Comparison of ENCODE assay signal across 8 mouse cellular contexts in genomic region chr6:140193084-140193939, GRCm38 (mm10).
A peak's percentile ranks its signal among the peaks of the same experiment; 100 is the strongest.
DNase-seq lines count a peak whose midpoint lies in the region; ATAC-seq and TF ChIP-seq lines count a peak whose summit lies in the region.

No protein-coding gene starts in this region.

- no peak for TF ChIP-seq CTCF in left cerebral cortex, adult 2 months (IDR thresholded peaks at IDR 0.05)
- TF ChIP-seq CTCF in liver, postnatal 0 days (IDR thresholded peaks at IDR 0.05; ENCODE audit: low read depth), result no peak
- TF ChIP-seq CTCF in lung, postnatal 0 days (IDR thresholded peaks at IDR 0.05), result no peak

- peak; percentile 42; the same call in 1 of the 2 replicates for ATAC-seq in lung, embryonic 15.5 days (ENCODE audit: borderline replicate concordance, extremely low read depth, low FRiP score, low TSS enrichment)
- no peak for ATAC-seq in embryonic facial prominence, embryonic 13.5 days (ENCODE audit: insufficient number of reproducible peaks, insufficient read depth, low FRiP score, low TSS enrichment, low read depth)
- 0 out of 2 replicates have a peak, but pooled peaks have one; percentile 37 for ATAC-seq in heart, embryonic 16.5 days (replicated peaks; ENCODE audit: extremely low read depth, insufficient read depth, low FRiP score)
- ATAC-seq in liver, postnatal 0 days, result no peak
- ATAC-seq in lung, postnatal 0 days, result no peak

- 43% methylated on average over 9 of the region's 9 CpGs for WGBS in lung, embryonic 15.5 days
- 25% methylated on average over 9 of the region's 9 CpGs for WGBS in embryonic facial prominence, embryonic 13.5 days
- WGBS in heart, embryonic 16.5 days, result 35% methylated on average over 9 of the region's 9 CpGs
- WGBS in liver, postnatal 0 days (ENCODE audit: insufficient replicate concordance), result 50% methylated on average over 9 of the region's 9 CpGs
- 38% methylated on average over 9 of the region's 9 CpGs for WGBS in lung, postnatal 0 days

- DNase-seq in lung, postnatal 14 days, result no peak
- DNase-seq in left cerebral cortex, adult 2 months (ENCODE audit: extremely low spot score in 1 of 2, low spot score in 2 of 2), result peak in 1 of 2 experiments; percentile 28
- peak; percentile 10 for DNase-seq in retina, postnatal 1 day
- no peak for DNase-seq in liver, postnatal 0 days
- no peak for DNase-seq in lung, postnatal 0 days (ENCODE audit: low spot score)

- no peak overlapping the region for H3K4me3 ChIP-seq in lung, embryonic 15.5 days
- no peak overlapping the region for H3K4me3 ChIP-seq in embryonic facial prominence, embryonic 13.5 days
- no peak overlapping the region for H3K4me3 ChIP-seq in heart, embryonic 16.5 days (ENCODE audit: low read length)
- H3K4me3 ChIP-seq in left cerebral cortex, adult 2 months, result no peak overlapping the region
- no peak overlapping the region for H3K4me3 ChIP-seq in liver, postnatal 0 days (ENCODE audit: low read depth, low read length)
- no peak overlapping the region for H3K4me3 ChIP-seq in lung, postnatal 0 days (ENCODE audit: low read depth, low read length)

- no peak overlapping the region for H3K9ac ChIP-seq in lung, embryonic 15.5 days
- H3K9ac ChIP-seq in embryonic facial prominence, embryonic 13.5 days, result no peak overlapping the region
- no peak overlapping the region for H3K9ac ChIP-seq in heart, embryonic 16.5 days (ENCODE audit: low read length)
- H3K9ac ChIP-seq in liver, postnatal 0 days (replicated peaks), result no peak overlapping the region
- H3K9ac ChIP-seq in lung, postnatal 0 days (replicated peaks; ENCODE audit: low read depth), result no peak overlapping the region

- no peaks in the 10 kb centered on the region for H3K9me3 ChIP-seq in lung, embryonic 15.5 days
- no peaks in the 10 kb centered on the region for H3K9me3 ChIP-seq in embryonic facial prominence, embryonic 13.5 days
- no peaks in the 10 kb centered on the region for H3K9me3 ChIP-seq in heart, embryonic 16.5 days (replicated peaks; ENCODE audit: control insufficient read depth, low read length)
- no peaks in the 10 kb centered on the region for H3K9me3 ChIP-seq in liver, postnatal 0 days (ENCODE audit: low read length)
- H3K9me3 ChIP-seq in lung, postnatal 0 days (ENCODE audit: low read length), result no peaks in the 10 kb centered on the region

- H3K4me2 ChIP-seq in lung, embryonic 15.5 days, result no peak overlapping the region
- peak overlapping the region; percentile 27 for H3K4me2 ChIP-seq in embryonic facial prominence, embryonic 13.5 days
- no peak overlapping the region for H3K4me2 ChIP-seq in heart, embryonic 16.5 days (ENCODE audit: low read depth, low read length)
- no peak overlapping the region for H3K4me2 ChIP-seq in liver, postnatal 0 days (ENCODE audit: low read depth, low read length)
- H3K4me2 ChIP-seq in lung, postnatal 0 days (replicated peaks; ENCODE audit: low read depth, low read length), result no peak overlapping the region

- H3K27ac ChIP-seq in lung, embryonic 15.5 days, result no peak overlapping the region
- H3K27ac ChIP-seq in embryonic facial prominence, embryonic 13.5 days, result peak overlapping the region; percentile 22; the same call in 1 of the 2 replicates
- no peak overlapping the region for H3K27ac ChIP-seq in heart, embryonic 16.5 days (ENCODE audit: low read length)
- H3K27ac ChIP-seq in left cerebral cortex, adult 2 months, result peak overlapping the region; percentile 18; the same call in 1 of the 2 replicates
- H3K27ac ChIP-seq in liver, postnatal 0 days (ENCODE audit: low read depth), result no peak overlapping the region
- no peak overlapping the region for H3K27ac ChIP-seq in lung, postnatal 0 days (ENCODE audit: low read length)

- peaks cover 6% of the 10 kb centered on the region; the same call in 1 of the 2 replicates for H3K4me1 ChIP-seq in lung, embryonic 15.5 days
- H3K4me1 ChIP-seq in embryonic facial prominence, embryonic 13.5 days, result peaks cover 13% of the 10 kb centered on the region
- H3K4me1 ChIP-seq in heart, embryonic 16.5 days (ENCODE audit: control insufficient read depth, insufficient read depth, low read length), result no peaks in the 10 kb centered on the region
- H3K4me1 ChIP-seq in liver, postnatal 0 days (ENCODE audit: insufficient read depth), result peaks cover 6% of the 10 kb centered on the region; the same call in 1 of the 2 replicates
- no peaks in the 10 kb centered on the region for H3K4me1 ChIP-seq in lung, postnatal 0 days (ENCODE audit: insufficient read depth, low read depth, low read length)

- intact Hi-C loops in left cerebral cortex, adult 2 months (cut with DNase I), result no loop called here

- TF ChIP-seq EP300 in liver, postnatal 0 days (IDR thresholded peaks at IDR 0.05; ENCODE audit: low read depth), result no peak
- no peak for TF ChIP-seq EP300 in lung, postnatal 0 days (IDR thresholded peaks at IDR 0.05)

- H3K27me3 ChIP-seq in lung, embryonic 15.5 days, result no peaks in the 10 kb centered on the region
- H3K27me3 ChIP-seq in embryonic facial prominence, embryonic 13.5 days, result no peaks in the 10 kb centered on the region
- no peaks in the 10 kb centered on the region for H3K27me3 ChIP-seq in heart, embryonic 16.5 days (ENCODE audit: control insufficient read depth, insufficient read depth, low read length)
- no peaks in the 10 kb centered on the region for H3K27me3 ChIP-seq in liver, postnatal 0 days (ENCODE audit: insufficient read depth, low read length)
- H3K27me3 ChIP-seq in lung, postnatal 0 days (replicated peaks; ENCODE audit: insufficient read depth, low read length), result no peaks in the 10 kb centered on the region

- no peaks in the 10 kb centered on the region for H3K36me3 ChIP-seq in lung, embryonic 15.5 days
- no peaks in the 10 kb centered on the region for H3K36me3 ChIP-seq in embryonic facial prominence, embryonic 13.5 days
- no peaks in the 10 kb centered on the region for H3K36me3 ChIP-seq in heart, embryonic 16.5 days (ENCODE audit: control insufficient read depth, insufficient read depth)
- H3K36me3 ChIP-seq in liver, postnatal 0 days (replicated peaks; ENCODE audit: insufficient read depth, low read length), result no peaks in the 10 kb centered on the region
- no peaks in the 10 kb centered on the region for H3K36me3 ChIP-seq in lung, postnatal 0 days (ENCODE audit: insufficient read depth, low read length)

Comparison
In these comparisons a context has a peak if more than half of its experiments do, and no peak if none do; other contexts are left out.
1. ATAC-seq: peak in lung, embryonic 15.5 days (single experiment) and heart, embryonic 16.5 days (single experiment); none in embryonic facial prominence, embryonic 13.5 days (single experiment), liver, postnatal 0 days (single experiment) and lung, postnatal 0 days (single experiment).
2. H3K27ac ChIP-seq: peak in embryonic facial prominence, embryonic 13.5 days (single experiment) and left cerebral cortex, adult 2 months (single experiment); none in lung, embryonic 15.5 days (single experiment), heart, embryonic 16.5 days (single experiment), liver, postnatal 0 days (single experiment) and lung, postnatal 0 days (single experiment).